Mouse (Mus musculus): ENCODE measurements at regions not wholly inside any gene's neighbourhood (a gene's known extent, or its start where the extent isn't known, plus 50 kb on each side); places are given as distances from the start of the nearest gene placed in this dataset.

GRCm38 (mm10) chr8:31663717-31664116 lies 1764.8 kb upstream of the 5930422O12Rik start:
- TF ChIP-seq POLR2A (IDR thresholded peaks at IDR 0.05; ENCODE audit: insufficient read depth, low read length) (no peak), EP300 (IDR thresholded peaks at IDR 0.05; ENCODE audit: insufficient read depth, low read depth, low read length) (no peak)

Data from ES-Bruce4 (cell line).